Mouse (Mus musculus): Measurements from ENCODE around the gene Gm10800. TPM values are rescaled to one million over a fixed set of nuclear protein-coding genes. Genes with fewer than 3 reads are reported as not detected.

Gene Gm10800
- total RNA-seq (2023), result 1.3 TPM in 1 of 4 replicates, not detected in the others

GRCm38 (mm10) chr2:98667201-98667600, at the start of gene Gm10800:
Gene Gm10800, minus strand, starts transcription at chr2:98667301.

GRCm38 (mm10) chr2:98661937-98662336, 5.2 kb downstream of the Gm10800 start, which contains the start of gene Gm10801:
Gene Gm10801, plus strand, starts transcription at chr2:98662237.

Other genes with a start within 250 kb of the Gm10800 start
- gene Gm10801, start 5.1 kb downstream of the Gm10800 start, total RNA-seq (2023), result not detected in 4 replicates